Mouse (Mus musculus) T-cell, adult 2 months (primary cell): Measurements from ENCODE around the gene Xylt1.

ENCODE experiments used
- DNase-seq: peaks from one replicate; pipeline ENCODE4 v3.0.0; 2022; ENCODE audit warnings: low spot score

The Xylt1 gene

DNA sequence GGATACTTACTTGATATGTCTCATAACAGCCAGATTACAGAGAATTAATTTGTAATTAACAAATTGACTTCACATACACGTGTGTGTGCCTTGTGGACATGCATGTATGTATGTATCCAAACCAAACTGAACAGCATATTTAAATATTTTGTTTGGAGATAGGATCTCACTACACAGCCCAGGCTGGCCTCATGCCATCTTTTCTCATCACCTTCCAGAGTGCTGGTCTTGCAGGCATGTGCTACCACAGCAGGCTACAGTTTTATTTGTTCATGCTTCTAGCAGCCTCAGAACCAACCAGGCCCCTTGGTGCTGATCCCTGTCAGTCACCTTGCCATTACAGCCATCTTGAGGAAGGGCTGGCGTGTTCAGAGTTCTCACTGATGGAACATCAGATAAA, 233.6 kb downstream of the Xylt1 start:
- DNase-seq = no peak

DNA sequence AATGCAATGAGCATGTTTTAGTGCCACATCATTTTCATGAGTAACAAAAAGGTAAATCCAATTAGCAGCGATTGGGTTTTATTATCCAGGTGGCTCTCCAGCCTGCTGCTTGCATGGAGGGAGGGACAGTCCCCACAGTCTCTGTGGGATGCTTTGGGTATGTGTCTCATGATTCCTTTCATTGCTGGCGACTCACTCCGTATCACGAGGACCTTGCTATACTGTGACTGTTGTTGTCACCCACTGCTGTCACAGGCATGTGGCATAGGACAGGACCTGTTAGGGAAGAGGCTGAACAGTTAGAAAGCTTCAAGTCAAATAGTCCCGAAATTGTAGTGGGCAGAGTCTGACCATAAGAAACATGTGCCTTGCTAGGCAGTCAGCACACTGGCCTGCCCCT, 234.1 kb downstream of the Xylt1 start:
- DNase-seq = no peak

DNA sequence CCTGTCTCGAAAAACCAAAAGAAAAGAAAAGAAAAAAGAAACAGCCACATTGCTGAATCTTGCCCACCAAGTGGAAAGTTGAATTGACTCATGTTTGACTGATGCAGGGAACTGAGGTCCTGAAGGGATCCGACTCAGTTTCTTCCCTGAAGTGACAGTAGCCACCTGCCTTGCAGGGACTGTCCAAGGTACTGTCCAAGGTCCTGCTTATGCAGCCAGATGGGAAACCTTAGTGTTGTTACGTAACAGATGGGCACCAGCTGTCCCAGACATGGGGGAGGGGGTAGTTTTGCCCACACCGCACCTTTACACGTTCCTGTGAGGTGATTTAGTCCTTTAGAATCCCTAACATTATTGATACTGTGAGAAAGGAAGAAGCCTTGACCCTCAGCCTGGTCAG, 235.5 kb downstream of the Xylt1 start:
- DNase-seq = no peak

DNA sequence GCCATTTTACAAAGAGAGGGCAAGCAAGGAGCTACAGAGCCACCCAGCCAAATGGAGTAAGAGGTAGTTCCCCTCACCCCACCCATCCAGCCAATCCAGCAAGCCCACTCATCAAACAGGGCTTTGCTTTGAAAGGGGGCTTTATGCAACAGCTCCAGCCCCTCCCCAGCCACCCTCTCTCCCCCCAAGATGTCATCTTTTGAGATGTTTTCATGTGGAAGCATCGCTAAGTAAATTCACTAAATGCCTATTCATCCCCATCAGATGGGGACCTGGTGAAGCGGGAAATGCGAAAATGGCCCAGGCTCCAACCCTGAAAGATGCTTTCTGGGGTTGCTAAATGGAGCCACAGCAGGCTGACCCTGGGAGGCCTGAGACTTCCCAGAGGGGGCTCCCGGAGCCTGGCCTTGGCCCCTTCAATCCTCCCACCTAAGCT, 238.0 kb downstream of the Xylt1 start:
- DNase-seq = no peak

DNA sequence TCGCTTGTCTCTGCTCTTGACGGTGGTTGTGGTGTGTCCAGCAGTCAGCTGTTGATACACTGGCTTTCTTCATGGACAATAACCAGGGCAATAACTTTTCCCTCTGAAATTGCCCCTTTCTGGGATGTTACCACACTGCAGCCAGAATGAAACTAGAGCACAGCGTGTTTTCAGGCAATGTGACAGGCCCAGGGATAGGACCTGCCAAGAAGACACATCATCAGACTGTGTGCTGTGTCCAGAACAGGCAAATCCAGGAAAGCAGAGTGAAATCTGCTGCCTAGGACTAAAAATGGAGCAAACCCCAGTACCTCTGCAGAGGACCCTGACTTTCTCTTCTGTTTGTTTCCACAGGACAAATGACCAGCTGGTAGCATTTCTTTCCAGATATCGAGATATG, 240.8 kb downstream of the Xylt1 start:
- DNase-seq = no peak

DNA sequence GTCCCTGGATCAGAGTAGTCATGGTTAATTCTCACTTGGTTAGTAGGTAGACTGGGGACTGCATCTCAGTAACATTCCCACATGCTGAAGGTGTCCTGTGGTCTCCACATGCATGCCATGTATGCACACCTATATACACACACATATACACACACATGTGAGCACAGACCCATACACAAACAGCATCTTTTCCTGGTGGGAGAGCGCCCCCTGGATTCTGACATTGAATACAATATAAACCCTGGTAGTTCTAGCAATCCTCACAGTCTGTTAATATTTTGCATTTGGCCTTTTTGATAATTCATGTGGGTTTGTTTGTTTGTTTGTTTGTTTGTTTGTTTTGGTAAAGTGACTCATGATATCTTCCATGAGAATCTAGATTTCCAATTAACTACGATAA, 242.0 kb downstream of the Xylt1 start:
- DNase-seq = peak; percentile 52

DNA sequence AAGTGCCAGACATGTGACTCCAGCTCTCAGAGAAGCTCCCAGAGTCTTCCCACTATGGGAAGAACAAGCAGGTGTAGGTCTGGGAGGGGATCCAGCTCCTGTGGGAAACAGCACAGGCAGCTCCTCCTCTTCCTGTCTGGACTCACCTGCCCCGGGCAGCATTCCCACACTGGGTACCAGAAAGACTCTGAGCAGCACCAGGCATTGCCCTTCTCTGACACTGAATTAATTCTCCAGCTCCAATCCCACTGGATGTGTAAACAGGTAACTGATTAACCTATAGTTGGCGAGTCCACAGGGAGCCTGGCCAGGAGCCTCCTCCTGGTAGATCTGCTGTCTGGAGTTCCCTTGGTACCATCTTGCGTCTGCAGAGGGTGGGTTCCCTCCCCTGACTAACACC, 248.0 kb downstream of the Xylt1 start:
- DNase-seq = no peak

DNA sequence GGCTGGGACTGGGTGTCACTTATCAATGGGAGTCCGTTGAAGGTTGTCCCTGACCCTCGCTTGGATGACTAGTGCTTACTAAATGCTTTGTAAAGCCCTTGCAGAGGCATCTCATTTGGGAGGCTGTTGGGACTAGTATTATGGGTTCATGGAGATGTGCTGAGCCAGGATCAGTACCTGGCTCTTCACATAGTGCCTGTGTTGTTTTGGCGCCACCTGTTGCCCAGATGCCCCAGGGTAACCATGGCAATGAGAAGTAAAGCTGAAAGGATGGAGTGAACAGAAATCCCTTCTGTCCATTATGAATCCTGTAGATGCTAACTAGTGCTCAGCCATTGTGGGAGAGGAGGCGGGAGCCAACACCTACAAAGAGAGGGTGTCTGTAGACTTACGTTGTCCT, 249.9 kb downstream of the Xylt1 start:
- DNase-seq = peak; percentile 16

DNA sequence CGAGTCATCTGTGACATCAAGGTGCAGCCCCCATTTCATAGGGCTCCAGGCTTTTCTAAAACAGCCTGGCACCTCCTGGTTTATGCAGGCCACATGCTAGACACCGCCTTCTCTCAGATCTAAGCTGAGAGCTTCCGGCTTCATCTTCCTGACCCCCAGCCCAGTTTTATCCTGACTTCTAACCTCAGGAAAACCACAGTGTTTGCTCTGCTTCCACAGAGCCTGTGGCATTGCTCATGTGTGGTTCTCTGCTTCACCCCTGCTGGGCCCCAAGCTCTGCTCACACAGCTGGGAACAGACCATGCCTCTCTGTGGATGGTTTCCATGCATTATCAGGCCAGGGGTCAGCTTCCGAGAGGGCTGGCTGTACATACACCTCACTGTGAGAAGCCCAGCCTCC, 254.8 kb downstream of the Xylt1 start:
- no peak for DNase-seq

DNA sequence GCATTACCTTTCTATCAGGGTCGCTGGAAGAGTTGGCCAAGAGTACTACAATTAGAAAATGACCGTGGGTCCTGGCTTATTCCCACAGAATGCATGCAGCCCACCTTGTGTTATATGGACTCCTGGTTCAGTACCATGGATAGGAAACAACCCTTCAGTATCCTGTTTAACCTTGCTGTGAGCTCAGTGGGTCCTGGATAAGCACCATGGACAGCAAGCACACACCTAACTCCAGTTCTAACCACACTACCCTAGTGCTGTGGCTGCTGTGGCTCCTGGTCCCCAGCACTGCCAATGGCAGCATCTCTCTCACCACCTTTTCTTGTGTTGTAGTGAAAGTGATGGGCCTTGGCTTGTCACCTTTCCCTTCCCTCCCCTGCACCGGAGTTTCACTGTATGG, 255.9 kb downstream of the Xylt1 start:
- DNase-seq = no peak

DNA sequence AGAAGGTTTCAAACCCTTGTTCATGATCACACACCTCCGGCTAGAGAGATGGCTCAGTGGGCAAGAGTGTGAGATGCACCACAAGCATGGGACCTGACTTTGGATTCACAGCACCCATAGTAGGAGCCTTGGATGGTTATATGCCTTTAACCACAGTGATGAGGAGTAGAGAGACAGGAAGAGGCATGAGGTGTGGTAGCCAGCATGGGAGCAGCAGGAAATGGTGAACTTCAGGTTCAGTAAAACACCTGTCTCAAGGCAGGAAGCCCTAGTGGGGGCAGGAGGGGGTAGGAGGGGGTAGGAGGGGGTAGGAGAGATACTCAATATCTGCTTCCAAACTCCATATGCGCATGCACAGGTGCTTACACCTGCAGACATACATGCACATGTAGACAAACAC, 257.2 kb downstream of the Xylt1 start:
- no peak for DNase-seq

DNA sequence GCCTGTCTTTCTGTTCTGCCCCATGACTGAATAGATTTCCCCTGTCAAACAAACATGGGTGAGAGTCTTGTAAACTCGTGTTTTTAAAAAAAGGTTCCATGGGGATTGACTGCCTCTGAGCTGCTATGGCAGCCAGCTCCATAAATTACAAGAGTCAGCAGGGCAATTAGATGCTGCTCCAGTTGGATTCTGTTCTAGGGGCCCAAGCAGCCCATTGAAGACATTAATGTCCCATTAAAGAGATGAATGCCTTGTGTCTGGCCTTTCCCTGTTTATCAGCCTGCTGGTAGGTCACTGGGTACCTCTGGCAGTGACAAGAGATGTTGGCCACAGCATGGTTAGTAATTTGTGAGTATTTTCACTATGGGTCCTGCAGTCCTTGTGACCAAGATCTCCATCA, 271.9 kb downstream of the Xylt1 start:
- no peak for DNase-seq

DNA sequence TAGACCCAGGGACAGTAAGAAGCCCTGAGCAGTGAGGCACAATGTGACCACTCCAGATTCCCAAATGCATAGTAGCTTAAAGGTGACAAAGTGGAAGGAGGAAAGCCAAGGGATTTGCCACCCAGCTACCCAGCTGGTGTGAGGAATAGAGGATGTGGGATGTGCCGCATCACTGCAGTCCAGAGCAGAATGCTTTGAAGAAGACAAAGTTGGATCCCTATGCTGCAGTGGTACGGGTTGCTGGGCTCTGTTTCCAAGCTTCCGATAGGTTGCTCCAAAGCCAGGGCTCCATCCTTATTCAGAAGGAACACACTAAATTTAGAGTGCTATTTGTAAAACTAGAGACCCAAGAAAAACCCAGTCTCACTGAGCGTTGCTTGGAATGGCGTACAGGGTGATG, 275.0 kb downstream of the Xylt1 start:
- no peak for DNase-seq

DNA sequence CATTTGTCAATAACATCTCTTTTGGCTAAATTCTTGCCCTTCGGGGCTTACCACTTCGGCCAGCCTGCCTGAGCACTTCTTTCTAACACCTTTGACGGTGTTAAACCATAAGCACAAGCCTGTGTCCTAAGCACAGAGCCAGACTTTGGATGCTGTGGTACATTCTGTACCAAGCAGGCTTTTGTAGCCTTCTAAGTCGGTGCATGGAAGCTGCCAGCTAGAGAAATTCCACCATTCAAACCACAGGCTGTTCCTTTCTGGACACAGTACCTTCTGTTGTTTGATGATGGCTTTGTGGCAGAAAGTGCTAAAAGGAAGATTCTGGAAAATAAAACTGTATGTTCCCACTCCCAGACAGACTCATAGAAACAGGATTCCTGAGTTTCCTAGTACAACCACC, 277.4 kb downstream of the Xylt1 start:
- DNase-seq = no peak

DNA sequence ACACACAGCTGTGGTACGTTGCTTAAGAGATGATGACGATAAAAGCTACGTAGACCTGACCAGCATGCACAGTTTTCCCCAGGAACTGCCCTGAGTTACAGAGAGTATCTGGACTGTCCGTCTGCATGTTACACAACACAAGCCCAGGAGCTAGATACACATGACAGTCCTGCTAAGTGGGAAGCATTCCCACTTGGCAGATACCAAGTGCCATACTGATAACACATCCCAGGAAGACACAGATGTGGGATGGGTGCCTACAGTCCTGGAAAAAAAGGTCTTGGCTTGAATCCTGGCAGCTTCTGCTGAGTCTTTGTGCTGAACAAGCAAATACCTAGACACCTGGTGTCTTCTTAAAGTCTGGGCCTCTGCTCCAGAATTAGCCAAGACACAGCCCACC, 278.0 kb downstream of the Xylt1 start:
- DNase-seq = no peak

DNA sequence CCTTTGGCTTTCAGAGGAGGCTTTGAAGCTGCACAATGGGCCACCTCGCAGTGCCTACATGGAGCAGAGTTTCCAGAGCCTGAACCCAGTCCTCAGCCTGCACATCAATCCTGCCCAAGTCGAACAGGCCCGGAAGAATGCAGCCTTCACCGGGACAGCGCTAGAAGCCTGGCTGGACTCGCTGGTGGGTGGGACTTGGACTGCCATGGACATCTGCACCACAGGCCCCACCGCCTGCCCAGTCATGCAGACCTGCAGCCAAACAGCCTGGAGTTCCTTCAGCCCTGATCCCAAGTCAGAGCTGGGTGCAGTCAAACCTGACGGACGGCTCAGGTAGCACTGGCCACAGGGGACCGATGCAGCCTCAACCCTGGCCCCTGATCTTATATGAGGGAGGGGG, 286.5 kb downstream of the Xylt1 start:
- DNase-seq = no peak

DNA sequence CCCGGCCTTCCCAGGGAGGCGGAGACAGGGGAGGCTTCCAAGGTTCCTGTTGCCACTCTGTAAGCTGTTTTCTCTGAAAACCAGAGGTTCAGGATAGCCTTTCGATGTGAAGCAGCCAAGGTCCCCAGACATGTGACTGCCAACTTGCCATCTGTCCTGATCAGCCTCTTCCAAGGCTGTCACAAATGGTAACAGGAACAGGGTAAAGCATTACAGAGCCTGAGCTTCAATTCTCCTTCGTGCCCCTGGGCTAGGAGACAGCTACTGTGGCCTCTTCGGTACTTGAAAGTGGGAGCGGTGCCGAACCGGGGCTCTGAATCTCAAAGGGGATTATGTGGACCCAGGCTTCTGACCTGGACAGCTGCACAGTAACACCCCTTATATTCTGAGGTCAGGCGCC, 287.4 kb downstream of the Xylt1 start:
- DNase-seq = no peak

DNA sequence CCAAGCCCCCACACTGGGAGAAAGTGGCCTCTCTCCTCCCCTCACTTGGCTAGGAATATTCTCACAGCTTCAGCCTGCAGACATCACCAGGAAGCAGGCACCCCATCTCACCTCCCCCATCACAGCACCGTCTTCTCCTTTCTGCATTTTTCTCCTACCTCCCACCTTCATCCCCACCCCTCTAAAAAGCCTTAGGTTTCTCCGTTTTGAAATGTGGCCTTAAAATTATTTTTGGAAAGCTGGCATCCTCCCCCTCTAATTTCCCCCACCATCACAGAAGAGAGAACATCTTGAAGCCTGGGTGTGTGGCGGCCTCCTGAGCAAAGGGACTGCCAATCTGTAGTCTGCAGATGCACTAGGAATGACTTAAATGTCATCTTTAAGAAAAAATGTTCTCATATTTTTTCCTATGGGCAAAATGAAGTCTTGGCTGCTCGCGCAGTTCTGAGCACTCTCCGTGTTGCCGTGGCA, 291.4 kb downstream of the Xylt1 start:
- DNase-seq = no peak

DNA sequence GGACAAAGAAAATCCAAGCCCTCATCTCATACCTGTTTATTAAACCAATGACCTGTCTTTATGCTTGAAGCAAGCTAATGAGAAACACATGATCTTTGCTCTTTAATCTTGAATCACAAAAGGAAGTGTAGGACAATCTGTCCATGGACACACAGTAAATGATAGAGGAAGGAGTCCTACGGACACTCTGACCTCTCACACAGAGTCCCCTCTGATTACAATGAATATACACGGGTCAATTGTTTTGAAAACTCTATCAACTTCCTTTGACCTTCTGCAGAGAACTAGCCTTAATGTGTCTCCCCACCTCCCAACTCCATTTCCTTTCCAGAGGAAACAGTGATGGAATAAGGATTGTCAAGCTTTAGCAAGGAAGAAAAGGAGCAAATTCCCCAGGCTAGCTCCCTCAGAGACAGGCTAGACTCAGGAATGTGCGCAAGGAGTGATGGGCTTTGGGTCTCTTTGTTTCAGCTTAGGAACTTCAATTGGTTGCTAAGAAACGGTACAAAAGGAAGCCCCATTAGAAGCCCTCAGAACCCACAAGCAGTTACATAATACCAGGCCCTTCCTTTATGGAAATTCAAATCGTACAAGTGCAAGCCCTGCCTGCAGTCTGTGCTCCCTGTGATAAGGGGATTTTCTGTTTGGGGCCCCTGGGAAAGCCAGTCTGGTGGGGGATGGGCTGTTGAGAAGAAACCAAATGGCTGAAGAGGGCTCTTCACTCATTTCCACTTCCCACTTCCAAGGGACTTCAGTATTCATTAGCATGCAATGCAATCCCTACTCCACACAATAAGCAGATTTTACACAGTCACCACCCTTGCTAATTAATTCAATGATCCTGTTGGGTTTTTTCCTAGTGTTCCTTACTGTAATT, 305.6 kb downstream of the Xylt1 start:
- no peak for DNase-seq

DNA sequence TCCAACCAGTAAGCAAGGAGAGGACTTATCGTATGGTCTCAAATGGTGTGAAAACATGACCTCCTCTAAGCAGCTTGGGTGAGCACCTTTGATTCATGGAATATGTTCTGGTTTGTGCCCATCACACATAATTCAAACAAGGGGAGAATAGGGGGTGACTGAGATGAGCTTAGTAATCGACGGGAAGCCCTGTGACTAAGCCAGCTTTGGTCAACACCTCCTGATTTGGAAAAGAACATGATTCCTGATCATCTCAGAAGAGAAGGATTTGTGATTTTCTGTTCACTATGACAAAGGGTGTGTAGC, 306.2 kb downstream of the Xylt1 start:
- DNase-seq = no peak

DNA sequence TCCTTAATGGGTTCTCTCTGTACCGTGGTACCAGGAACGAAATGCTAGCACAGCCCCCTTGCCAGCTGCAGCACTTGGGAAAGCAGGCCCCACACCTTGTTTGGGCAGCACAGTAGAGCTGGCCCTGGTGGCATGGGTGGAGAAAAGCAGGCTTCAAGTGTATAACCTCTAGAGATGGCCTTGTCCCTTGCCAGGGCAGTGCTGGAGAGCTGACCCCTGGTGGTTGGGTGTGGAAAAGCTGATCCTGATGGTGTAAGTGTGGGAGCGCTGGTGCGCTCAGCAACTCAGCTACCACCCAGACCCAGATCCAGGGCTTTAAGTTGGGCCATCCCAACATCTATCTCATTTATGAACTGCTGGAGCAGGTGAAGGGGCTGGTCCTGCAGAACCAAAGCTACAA, 314.8 kb downstream of the Xylt1 start:
- DNase-seq = no peak

DNA sequence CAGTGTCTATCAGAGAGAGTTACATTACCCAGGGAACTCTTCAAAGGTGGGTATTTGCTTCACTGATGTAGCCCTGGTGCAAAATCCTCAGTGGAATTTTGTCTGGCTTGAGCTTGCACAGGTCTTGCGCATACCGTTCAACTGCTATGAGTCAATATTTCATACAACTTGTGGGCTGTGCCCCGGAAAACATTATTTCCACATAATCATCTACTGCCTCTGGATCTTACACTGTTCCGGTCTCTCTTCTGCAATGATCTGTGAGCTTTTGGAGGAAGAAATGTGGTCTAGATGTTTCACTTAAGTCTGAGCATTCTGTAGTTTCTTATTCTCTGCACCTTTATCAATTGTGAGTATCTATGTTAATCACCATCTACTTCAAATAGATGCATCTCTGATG, 316.9 kb downstream of the Xylt1 start:
- DNase-seq = no peak

DNA sequence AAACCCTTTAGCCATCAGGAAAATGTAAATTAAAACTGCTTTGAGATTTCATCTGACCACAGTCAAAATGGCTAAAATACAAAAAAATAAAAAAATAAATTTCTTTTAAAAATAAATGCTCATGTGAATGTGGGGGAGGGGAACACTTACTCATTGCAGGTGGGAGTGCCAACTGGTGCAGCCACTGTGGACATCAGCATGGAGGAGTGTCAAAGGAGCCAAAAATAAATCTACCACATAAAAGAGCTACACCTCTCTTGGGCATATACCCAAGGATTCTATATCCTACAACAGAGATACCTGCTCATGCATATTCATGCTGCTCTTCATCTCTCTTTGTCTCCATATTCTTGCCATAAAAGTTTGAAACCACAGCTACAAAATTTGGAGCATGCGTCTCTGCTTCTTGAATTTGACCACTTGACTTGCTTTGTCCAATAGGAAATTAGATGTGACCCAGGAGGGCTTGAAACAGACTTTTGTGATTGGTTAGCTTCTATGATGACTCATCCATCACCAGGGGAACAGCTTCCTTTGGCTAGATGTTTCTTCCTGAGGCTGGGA, 317.9 kb downstream of the Xylt1 start:
- no peak for DNase-seq

DNA sequence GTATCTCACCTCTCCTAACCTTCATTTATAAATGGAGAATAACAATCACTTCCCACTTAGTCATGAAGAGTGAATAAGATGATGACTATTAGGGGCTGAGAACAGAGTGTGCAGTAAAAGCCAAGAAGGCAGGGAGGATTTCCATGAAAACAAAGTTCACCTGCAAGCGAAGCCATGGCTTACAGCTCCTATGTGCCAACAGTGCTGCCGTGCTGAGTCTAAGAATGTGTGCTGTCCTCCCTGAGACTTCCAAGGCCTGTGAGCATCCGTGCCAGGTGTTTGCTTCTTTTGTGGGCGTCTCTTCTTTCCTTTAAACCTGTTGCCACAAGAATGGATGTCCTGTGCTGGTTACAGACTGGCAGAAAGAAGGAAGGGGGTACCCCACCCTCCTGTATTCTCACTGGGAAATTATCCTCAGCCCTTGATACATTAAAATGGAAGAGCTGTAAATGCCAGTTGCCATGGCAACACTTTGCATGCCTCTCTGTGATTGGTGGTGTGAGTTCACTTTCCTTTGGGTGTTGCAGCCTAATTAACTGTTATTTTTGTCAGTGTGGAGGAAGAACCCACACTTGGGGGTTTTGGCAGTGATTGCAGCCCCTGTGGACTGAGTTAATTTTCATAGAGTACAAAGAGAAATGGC, 318.7 kb downstream of the Xylt1 start:
- DNase-seq = no peak
